Mouse (Mus musculus): ENCODE results near the gene Bahcc1. TPM values are rescaled to one million over a fixed set of nuclear protein-coding genes. Genes with fewer than 3 reads are reported as not detected.

The Bahcc1 gene
- total RNA-seq, 2 experiments from 2014 or later = 2.0 to 2.1 TPM

- no peak for ATAC-seq (replicated peaks; ENCODE audit: low FRiP score, poor library complexity, severe bottlenecking)
These were observed 5.1 kb upstream of the Bahcc1 start for GRCm38 (mm10) chr11:120227571-120228051.

DNA sequence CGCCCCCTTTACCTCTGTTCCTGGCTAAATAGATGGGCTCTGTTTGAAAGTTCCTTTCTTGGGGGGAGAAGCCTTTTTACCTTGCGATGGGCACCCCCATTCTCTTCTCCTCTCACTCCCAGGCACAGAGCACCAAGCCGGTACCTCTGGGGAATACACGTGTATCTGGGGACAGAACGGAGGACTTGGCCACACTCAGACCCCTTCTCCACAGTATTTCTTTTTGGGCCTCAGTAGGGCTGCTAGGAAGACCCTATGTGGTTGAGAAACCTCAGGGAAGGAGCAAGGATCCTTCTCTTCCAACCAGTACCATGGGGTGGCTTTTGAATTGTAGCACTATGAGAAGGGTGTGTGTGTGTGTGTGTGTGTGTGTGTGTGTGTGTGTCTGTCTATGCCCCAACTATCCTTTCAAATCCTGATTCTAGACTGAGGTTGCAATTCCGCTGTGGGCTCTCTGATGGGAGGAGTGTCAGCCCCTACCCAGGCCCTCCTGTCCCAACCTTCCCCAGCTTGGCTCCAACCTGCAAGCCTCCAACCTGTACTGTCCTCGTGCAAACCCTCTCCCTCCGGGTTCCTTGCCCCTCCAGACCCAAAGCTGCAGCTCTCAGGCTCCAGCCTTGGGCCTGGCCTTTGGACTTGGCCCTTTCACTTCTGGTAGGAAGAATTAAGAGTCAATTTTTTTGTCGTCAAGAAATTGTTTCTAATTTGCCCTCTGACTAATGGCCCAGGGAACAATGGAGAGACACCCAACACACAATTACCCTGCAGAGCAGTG, 4.4 kb upstream of the Bahcc1 start:
- no peak for ATAC-seq (replicated peaks; ENCODE audit: low FRiP score, poor library complexity, severe bottlenecking)

DNA sequence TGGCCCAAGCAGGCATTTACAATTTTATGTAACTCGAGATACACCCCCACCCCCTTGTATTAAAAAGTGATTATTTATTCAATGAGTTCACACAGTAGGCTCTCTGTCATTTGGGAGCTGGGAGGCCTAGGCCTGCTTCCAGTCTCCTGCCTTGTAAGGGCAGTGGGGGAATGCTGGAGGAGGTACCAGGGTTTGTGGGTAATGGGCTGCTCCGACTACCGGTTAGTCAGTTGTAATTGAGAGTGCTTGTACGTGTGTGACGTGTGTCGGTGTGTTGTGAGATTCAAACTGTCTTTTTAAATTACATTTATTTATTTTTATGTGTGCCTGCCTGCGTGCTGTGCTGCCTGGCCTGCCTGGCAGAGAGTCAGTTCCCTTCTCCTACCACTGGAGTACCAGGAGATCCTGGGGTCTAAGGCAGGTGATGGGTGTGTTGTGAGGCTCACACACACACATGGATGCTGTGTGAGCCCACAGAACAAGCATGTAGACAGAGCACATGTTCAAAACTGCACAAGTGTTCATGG, 3.8 kb upstream of the Bahcc1 start:
- ATAC-seq (replicated peaks; ENCODE audit: low FRiP score, poor library complexity, severe bottlenecking) = no peak

DNA sequence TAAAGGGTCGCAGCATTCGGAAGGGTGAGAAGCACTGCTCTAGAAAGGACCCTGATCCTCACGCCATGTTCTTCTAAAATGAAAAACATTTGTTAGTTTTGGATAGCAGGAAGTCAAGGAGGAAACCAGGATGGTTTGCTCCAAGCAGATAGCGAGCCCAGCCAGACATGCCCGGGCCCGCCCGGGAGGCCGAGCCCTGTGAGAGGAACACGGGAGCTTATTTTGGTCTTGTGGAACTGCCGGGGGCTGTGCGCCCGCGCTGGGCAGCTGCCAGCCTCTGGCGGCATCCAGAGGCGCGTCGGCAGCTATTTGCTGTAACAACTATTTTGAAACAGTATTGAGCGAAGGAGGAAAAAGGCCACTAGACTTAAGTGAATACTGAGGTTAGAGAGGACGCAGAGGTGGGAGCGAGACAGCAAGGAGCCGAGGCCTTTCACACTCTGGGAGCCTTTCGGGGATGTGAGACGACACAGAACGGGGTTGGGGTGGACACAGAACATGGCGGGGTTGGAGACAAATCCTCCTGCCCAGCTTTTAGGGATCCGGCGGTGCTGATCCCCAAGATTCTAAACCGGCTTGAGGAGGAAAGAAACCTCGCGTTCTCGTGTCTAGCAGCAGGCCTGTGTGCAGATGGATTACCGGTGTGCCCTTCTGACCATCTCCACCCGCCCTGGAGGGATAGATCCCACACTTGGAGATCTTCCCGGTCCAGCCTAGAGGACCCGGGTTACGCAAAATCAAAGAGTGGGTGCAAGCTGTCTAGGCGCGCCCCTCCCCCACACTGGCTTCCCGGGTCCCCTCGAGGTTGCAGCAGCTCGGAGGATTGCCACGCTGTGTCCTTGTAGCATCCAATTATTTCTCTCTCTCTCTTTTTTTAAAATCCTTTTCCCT, 2.6 kb upstream of the Bahcc1 start:
- no peak for ATAC-seq (replicated peaks; ENCODE audit: low FRiP score, poor library complexity, severe bottlenecking)

GRCm38 (mm10) chr11:120230841-120231370, 1.8 kb upstream of the Bahcc1 start:
- no peak for ATAC-seq (replicated peaks; ENCODE audit: low FRiP score, poor library complexity, severe bottlenecking)

DNA sequence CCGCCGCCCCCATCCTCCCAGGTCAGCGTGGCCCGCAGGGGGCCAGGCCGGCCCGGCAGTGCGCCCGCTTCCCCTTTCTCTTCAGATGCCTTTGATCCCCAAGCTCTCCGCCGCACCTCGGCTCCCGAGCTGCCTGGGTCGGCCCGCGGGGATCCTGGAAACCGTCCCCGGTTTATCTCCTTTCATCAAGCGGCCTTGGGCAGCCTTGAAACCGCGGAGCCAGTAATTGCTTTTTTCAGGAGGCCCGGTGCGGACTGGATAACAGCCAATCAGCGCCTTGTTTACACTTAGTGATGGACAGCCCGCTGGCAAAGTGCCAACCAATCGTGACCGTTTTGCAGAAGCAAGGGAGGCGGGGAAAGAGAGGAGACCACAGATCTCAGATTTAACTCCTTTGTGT, 1.4 kb upstream of the Bahcc1 start:
- peak; percentile 68 for ATAC-seq (replicated peaks; ENCODE audit: low FRiP score, poor library complexity, severe bottlenecking)

DNA sequence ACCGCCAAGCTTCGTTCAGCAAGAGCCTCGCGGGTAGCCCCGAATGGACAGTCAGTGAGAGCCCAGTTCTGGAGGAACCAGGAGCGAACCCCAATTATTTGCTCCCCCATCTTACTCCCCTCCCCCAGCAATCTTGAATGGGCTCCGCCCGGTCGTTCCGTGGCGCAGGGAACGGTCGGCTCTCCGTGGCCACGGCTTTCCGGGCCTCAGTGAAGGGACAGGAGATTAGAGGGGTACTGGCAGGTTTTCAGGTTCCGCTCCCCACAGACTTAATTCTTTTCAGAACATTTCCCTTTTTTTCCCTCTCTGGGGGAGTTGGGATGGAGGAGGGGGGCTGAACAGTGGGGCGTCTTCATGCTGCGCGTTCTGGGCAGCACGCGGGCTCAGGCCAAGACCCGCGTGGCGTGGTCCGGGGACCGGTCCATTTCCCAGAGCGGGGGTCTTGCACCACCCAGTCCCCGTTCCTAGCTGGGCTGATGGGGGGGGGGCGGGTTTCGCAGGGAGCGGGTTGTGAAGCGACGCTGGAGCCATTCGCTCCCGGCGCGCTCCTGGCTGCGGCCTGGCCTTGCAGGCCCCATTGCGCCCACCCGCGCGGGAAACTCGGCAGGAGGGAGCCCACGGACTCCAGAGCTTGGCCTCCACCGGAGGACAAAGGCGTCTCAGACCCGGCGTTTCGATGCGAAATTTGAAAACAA, 841 bp downstream of the Bahcc1 start:
- ATAC-seq (replicated peaks; ENCODE audit: low FRiP score, poor library complexity, severe bottlenecking) = no peak

GRCm38 (mm10) chr11:120234136-120234775, 1.5 kb downstream of the Bahcc1 start:
- no peak for ATAC-seq (replicated peaks; ENCODE audit: low FRiP score, poor library complexity, severe bottlenecking)

GRCm38 (mm10) chr11:120234776-120235181, 2.0 kb downstream of the Bahcc1 start:
- ATAC-seq (replicated peaks; ENCODE audit: low FRiP score, poor library complexity, severe bottlenecking) = no peak

GRCm38 (mm10) chr11:120235385-120236113, 2.8 kb downstream of the Bahcc1 start:
- ATAC-seq (replicated peaks; ENCODE audit: low FRiP score, poor library complexity, severe bottlenecking) = no peak

DNA sequence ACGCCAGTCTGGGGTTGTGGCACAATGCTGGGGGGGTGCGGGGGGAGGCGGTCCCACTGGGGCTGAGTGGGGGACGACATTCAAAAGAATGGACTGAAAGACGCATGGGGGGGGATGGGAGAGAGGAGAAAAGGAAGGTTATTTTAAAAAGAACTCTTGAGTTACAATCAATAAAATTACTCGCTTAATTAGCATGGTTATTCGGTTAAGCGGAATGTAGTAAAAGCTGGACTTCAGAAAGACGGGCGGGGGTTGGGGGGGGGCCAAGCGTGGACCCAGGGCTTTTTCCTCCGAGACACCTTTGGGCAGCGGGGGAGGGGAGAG, 3.3 kb downstream of the Bahcc1 start:
- ATAC-seq (replicated peaks; ENCODE audit: low FRiP score, poor library complexity, severe bottlenecking) = no peak

- no peak for ATAC-seq (replicated peaks; ENCODE audit: low FRiP score, poor library complexity, severe bottlenecking)
These were observed 3.9 kb downstream of the Bahcc1 start for GRCm38 (mm10) chr11:120236438-120237165.

GRCm38 (mm10) chr11:120237166-120238131, 4.7 kb downstream of the Bahcc1 start:
- no peak for ATAC-seq (replicated peaks; ENCODE audit: low FRiP score, poor library complexity, severe bottlenecking)

DNA sequence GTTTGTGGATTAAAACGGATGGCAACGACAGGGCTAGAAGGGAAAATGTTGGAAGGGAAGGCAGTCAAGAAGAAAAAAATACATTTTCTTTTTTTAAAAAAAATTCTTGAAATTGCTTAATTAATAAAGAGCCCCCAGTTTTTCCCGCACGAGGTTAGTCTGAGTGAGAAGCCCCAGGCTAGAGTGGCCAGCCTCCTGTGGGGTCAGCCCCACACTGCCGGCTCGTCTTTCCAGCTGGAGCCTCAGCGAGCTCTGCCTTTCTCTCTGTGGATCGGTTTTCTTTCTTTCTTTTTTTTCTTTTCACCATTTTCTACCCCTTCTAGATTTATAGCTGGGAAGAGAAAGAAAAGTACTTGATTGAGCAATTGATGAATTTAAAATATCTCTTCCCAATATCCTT, 5.6 kb downstream of the Bahcc1 start:
- ATAC-seq (replicated peaks; ENCODE audit: low FRiP score, poor library complexity, severe bottlenecking) = no peak

DNA sequence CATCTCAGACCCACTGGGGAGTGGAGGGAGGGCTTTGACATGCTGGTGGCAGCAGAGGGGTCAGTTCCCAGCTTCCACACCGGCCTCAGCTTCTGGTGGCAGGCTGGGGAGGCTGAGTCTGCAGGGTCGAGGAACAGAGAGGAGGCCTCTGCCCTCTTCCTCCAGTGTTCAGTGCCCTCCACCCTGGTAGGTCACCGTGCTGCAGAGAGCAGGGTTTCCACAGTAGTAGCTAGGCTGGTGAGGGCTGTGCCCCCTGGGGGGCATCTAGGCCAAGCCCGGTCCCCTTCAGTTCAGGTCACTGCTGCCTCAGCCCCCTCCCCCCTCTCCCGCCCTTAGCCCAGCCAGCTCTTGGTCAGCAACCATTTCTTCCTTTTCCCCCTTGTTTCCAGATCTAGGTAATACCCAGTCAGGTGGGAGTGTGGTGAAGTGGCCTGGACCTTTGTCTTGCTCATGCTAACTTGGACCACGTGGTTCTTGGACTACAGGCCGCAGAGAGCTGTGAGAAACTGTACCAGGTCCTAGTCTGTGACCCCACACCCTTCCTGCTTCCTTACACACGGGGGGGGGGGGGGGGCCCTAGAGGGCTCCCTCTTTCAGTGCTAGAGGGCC, 6.1 kb downstream of the Bahcc1 start:
- no peak for ATAC-seq (replicated peaks; ENCODE audit: low FRiP score, poor library complexity, severe bottlenecking)

DNA sequence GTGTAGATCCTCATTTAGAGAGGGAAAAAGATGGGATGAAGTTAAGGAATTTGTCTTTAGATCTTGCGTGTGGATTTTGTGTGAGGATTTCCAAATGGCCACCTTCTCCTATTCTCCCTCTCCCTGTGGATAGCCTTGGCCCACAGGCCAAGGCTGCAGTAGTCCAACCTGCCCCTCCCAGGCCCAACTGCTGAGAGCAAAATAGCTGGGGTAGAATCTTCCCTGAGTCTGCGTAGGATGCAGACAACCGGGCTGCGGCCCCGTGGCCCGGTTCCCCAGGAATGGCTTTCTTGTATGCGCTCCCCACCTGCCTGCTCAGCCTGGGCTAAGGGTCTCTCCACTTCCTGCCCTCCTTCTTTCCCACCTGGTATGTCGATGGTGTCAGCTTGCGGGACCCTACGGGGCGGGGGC, 6.8 kb downstream of the Bahcc1 start:
- no peak for ATAC-seq (replicated peaks; ENCODE audit: low FRiP score, poor library complexity, severe bottlenecking)

DNA sequence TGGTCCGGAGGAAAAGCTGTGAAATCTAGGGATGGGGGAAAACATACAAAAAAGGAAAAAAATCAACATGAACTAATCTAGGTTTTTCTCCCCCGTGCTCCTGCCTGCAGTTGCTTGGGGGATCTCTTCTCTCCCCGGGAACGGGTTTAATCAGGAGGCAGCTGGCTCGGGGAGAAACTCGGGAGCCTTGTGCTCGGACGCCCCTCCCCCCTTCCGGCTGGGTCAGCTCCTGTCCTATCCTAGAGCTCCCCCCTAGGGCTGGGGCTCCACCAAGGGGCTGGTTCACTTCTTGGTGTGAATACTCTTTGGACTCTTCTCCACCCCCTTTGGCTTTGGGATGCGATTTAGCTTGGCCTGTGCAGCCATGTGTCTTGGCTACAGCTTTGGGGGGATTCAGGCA, 7.5 kb downstream of the Bahcc1 start:
- ATAC-seq (replicated peaks; ENCODE audit: low FRiP score, poor library complexity, severe bottlenecking) = no peak

Data from erythroblast, adult 5-6 weeks (primary cell).